Mouse (Mus musculus): ENCODE results near the gene Cd84.

Cd84 gene

GRCm38 (mm10) chr1:171915638-171916458 lies 76.4 kb downstream of the Cd84 start:
- DNase-seq (ENCODE audit: low spot score in 2 of 2), result peak in 1 of 2 experiments; percentile 24

GRCm38 (mm10) chr1:171917305-171918039 lies 78.0 kb downstream of the Cd84 start, which contains the start of gene Slamf6:
TSS of gene Slamf6 (plus strand) at chr1:171917515.
- DNase-seq (ENCODE audit: low spot score in 2 of 2), result peak in 1 of 2 experiments; percentile 47

- no peak for DNase-seq (ENCODE audit: low spot score in 2 of 2)
Observed at GRCm38 (mm10) chr1:171918136-171918920, 78.8 kb downstream of the Cd84 start.

DNA sequence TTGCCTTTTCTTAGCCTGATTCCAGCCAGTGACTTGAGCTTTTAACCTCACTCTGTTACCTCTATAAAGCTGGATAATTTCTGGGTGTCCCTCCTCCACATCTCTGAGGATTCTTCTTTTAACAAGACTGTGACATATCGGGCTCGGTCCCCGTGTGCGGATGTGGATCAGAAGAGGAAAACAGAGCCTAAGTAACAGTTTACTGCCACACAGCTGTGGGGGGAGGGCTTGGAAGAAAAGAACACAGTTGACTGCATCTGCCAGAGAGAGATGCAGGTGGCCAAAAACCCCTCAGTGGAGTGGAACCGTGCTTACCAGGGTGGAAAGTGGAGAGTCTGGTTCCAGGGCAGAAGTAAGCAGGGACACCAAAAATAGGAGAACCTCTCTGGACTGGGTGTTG lies 79.7 kb downstream of the Cd84 start:
- peak; percentile 88 to 91 for DNase-seq (ENCODE audit: low spot score in 2 of 2)

DNA sequence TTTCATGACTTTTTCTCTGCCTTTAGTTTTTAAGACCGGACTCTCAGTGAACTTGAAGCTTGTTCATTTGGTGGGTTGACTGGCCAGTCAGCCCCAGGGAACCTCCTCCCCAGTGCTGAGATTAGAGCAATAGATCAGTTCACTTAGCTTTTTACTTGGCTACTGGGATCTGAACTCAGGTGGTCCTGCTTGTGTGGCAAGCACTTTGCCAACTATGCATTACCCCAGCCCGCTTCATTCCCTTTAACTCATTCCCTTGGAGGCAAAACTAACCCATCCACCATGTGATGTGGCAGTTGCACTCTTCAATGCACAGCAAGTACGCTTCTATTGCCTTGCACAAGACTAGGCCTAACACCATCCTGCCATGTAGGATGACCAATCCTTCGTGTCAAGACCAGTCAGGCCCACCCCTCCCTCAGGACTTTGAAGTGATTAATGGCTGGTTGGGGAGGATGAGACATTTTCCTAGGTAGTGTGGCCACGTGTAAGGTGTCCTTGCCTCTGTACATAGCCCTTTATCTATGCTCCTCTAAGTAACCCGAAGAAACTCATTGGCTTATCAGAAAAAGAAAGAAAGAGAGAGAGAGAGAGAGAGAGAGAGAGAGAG lies 80.5 kb downstream of the Cd84 start:
- peak in 1 of 2 experiments; percentile 21 for DNase-seq (ENCODE audit: low spot score in 2 of 2)

DNA sequence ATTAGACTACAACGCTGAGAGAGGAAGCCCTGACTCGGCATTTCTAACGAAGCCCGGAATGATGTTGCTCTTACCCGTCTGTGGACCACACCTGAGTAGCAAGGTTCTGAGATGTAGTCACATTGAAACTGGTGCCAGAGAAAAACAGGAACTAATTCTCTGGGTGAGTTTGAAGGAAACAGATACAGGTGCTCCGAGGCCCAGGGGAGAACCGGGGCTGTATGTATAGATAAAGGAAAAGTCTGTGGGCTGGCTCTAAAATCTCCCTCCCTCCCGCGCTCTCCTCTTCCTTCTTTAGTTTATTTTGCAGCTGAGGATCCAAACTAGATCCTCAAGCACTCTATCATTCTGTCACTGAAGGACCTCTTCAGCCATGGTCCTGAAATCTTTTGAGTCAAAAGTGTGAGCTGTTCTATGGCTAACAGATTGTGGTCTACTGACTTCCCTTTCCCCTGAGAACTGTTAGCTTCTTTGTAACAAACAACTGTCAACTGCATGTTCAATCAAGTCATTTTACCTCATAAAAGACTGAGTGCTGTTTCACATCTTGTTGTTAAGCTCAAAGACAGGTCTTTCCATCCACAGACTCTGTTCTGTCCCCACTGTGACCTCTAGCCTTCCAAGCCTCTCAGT lies 81.6 kb downstream of the Cd84 start:
- peak; percentile 46 to 59 for DNase-seq (ENCODE audit: low spot score in 2 of 2)

DNA sequence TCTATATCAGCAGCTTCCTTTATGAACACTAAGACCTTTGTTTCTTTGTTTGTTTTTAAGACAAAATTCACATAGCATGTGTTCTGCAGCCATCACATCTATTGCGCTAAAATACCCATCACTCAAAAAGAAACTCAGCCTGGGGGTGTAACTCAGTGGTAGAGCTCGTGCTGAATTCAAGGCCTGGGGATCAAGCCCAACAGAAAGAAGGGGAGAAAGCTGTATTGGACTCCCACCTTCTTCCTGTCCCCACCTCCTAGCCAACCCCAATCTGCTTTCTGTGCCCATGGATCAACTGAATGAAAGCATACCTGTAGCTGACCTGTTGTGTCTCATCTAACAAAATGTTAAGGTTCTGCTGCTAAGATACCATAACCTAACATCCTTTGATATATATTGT lies 82.1 kb downstream of the Cd84 start:
- peak in 1 of 2 experiments; percentile 25 for DNase-seq (ENCODE audit: low spot score in 2 of 2)

DNA sequence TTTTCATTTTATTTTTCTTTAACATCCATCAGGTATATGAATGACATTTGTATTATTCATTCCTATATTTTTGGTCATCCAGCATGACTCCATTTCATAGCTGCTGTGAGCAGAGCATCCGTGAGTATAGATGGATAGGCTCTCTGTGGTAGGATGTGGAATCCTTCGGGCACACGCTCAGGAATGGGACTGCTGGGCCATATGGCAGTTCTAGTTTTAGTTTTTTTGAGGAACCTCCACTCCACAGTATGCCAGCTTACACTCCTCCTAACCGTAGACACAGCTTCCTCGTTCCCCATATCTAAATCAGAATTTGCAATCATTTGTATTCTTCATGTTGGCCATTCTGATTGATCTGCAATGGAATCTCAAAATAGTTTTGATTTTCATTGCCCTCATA lies 83.3 kb downstream of the Cd84 start:
- no peak for DNase-seq (ENCODE audit: low spot score in 2 of 2)

DNA sequence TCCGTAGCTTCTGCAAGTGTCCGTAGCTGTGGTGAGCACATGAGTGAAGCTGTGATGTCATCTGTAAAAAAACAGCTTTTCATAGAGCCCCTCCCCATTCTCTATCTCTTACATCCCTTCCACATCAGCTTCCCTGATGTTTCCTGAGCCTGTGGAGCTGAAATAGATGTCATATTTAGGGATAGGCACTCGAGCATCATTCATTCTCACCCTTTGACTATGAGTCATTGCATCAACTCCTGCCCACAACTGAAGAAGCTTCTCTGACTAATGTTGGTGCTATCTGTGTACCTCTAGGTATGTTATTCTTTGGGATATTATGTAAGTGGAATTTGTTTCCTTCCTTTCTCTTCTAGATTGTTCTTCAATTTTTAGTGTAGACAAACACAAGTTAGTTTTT lies 85.4 kb downstream of the Cd84 start:
- DNase-seq (ENCODE audit: low spot score in 2 of 2), result no peak

DNA sequence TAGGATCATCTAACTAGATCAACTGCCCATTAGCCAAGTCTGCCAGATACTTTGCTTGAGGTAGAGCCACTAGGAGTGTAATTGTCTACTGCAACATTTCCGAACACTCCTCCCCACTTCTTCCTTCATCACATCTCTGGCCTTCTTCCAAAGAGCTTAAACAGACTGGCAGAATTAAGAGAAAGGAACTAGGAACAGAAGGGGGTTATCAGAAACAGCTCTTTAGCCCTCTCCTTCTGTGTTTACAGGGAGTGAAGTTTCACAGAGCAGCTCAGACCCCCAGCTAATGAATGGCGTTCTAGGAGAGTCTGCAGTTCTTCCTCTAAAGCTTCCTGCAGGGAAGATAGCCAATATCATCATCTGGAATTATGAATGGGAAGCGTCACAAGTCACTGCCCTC lies 94.4 kb downstream of the Cd84 start:
- no peak for DNase-seq (ENCODE audit: low spot score in 2 of 2)

DNA sequence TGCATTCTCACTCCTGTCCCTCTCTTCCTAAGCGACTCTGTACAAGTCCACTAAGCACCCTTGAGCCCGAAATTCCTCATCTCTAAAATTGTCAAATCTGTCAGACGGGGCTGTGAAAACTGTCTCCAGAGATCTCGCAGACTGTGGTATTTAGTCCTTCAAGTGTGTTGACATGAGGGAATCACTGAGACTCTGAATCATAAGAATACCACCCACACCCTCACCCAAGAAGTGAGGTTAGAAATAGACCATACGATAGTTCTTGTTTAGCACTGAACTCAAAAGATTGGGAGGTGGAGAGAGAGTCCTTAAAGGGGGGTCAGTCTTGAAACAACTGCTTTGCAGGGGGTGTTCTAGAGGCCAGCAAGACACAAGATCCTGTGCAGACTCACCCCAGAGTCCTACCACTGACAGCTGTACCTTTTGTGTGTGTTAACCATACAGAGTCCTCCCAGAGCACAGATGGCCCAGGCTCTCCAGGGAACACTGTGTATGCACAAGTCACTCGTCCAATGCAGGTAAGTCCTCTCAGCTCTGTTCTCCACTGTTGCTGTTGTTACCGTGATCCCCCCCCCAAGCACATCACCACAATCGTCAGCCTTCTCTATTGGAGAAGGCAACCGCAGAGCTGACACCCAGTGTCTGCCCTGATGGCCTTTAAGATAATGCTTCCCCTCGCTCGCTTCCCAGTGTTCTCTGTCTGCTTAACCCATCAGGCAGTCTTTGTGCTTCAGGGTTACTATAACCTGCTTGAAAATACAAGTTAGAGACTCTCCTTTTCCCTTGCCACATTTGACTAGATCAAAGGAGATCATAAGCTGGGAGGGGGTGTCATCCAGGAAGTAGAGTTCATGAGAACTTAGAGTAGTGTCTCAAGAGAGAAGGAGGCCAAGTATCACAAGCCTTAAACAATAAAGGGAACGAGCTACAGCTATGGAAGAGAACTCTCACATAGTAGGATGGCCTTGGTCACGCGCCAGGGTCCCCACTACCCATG lies 99.8 kb downstream of the Cd84 start:
- DNase-seq (ENCODE audit: low spot score in 2 of 2), result peak in 1 of 2 experiments; percentile 39

Data from thymus, postnatal 10 days (tissue).